Mouse (Mus musculus) erythroblast, embryonic 14.5 days (primary cell): Measurements from ENCODE around the gene S100a10.

Experiments used
- GATA1 ChIP-seq: IDR thresholded peaks from 2 replicates; pipeline ENCODE4 v1.6.1; 2012; ENCODE audit warnings: low read length, inconsistent platforms, mixed read lengths
- TAL1 ChIP-seq: IDR thresholded peaks from 3 replicates; pipeline ENCODE4 v1.6.1; 2012; ENCODE audit warnings: low read length, inconsistent platforms, mixed read lengths

GRCm38 (mm10) chr3:93567721-93568120, 12.8 kb downstream of the S100a10 start:
- TF ChIP-seq GATA1 (no peak), TAL1 (no peak)
